Mouse (Mus musculus): Measurements from ENCODE around the gene Knop1. TPM values are rescaled to one million over a fixed set of nuclear protein-coding genes. Genes with fewer than 3 reads are reported as not detected.

Gene Knop1
- polyA plus RNA-seq, 1 experiment from 2014 or later = 69.0 TPM

Other genes with a start within 250 kb of the Knop1 start
- gene Gde1, start 150.5 kb downstream of the Knop1 start, polyA plus RNA-seq (2015; fragmentation: Nextera tagmentation; extraction: Ambion mirVana) = 186 and 194 TPM in 2 replicates
- 29.2 and 30.1 TPM in 2 replicates for gene Ccp110, start 143.7 kb downstream of the Knop1 start, polyA plus RNA-seq (2015; fragmentation: Nextera tagmentation; extraction: Ambion mirVana)
- 102 and 105 TPM in 2 replicates for gene Vps35l, start 116.0 kb downstream of the Knop1 start, polyA plus RNA-seq (2015; fragmentation: Nextera tagmentation; extraction: Ambion mirVana)
- gene Iqck, start 502 bp downstream of the Knop1 start, polyA plus RNA-seq (2015; fragmentation: Nextera tagmentation; extraction: Ambion mirVana) = 4.4 and 4.9 TPM in 2 replicates
- 6.1 TPM in 2 replicates for gene Gprc5b, start 139.0 kb upstream of the Knop1 start, polyA plus RNA-seq (2015; fragmentation: Nextera tagmentation; extraction: Ambion mirVana)

Data from midbrain, embryonic 15.5 days (tissue).